Mouse (Mus musculus): Measurements from ENCODE around the gene Zfp978. TPM values are rescaled to one million over a fixed set of nuclear protein-coding genes. Genes with fewer than 3 reads are reported as not detected.
"Not testable (repeated sequence)": the region's sequence is repeated elsewhere in the genome, so short reads cannot be mapped to it uniquely, and the experiment has no call there.

Zfp978 gene
- not detected in 2 replicates for polyA plus RNA-seq (2016; fragmentation: Nextera tagmentation; extraction: Ambion mirVana)

- not testable (repeated sequence) for H3K27me3 ChIP-seq; ATAC-seq (ENCODE audit: low FRiP score); H3K4me3 ChIP-seq (replicated peaks); H3K36me3 ChIP-seq (replicated peaks); H3K4me1 ChIP-seq; H3K9me3 ChIP-seq; H3K4me2 ChIP-seq; H3K27ac ChIP-seq; H3K9ac ChIP-seq
- no CpG with 5 or more reads among the region's 6 CpGs for WGBS
These were observed at the start of gene Zfp978 for GRCm38 (mm10) chr4:147361003-147361402. TSS of gene Zfp978 (plus strand) at chr4:147361303.

- H3K4me3 ChIP-seq (replicated peaks); H3K27ac ChIP-seq; H3K36me3 ChIP-seq (replicated peaks); H3K9ac ChIP-seq; H3K4me2 ChIP-seq; H3K27me3 ChIP-seq; H3K4me1 ChIP-seq: not testable (repeated sequence)
- H3K9me3 ChIP-seq, result peaks cover 53% of the 10 kb centered on the region
- peak; percentile 61 for ATAC-seq (ENCODE audit: low FRiP score)
- 90% methylated on average over 2 of the region's 2 CpGs for WGBS
These were observed 25.9 kb upstream of the Zfp978 start for GRCm38 (mm10) chr4:147335036-147335690.

GRCm38 (mm10) chr4:147335691-147336367, 25.3 kb upstream of the Zfp978 start:
- H3K9me3 ChIP-seq, result peaks cover 57% of the 10 kb centered on the region
- not testable (repeated sequence) for H3K9ac ChIP-seq; H3K27me3 ChIP-seq; H3K4me3 ChIP-seq (replicated peaks); H3K27ac ChIP-seq; H3K4me2 ChIP-seq; H3K4me1 ChIP-seq; H3K36me3 ChIP-seq (replicated peaks)
- 36% methylated on average over 1 of the region's 1 CpGs for WGBS
- ATAC-seq (ENCODE audit: low FRiP score), result peak; percentile 49

- H3K36me3 ChIP-seq (replicated peaks); H3K4me3 ChIP-seq (replicated peaks); H3K27me3 ChIP-seq; H3K4me2 ChIP-seq; H3K27ac ChIP-seq; H3K9ac ChIP-seq; H3K4me1 ChIP-seq: not testable (repeated sequence)
- peak; percentile 75 for ATAC-seq (ENCODE audit: low FRiP score)
- peaks cover 59% of the 10 kb centered on the region for H3K9me3 ChIP-seq
- WGBS, result 69% methylated on average over 6 of the region's 6 CpGs
These were observed 24.5 kb upstream of the Zfp978 start for GRCm38 (mm10) chr4:147336368-147337195.

- peaks cover 59% of the 10 kb centered on the region for H3K9me3 ChIP-seq
- not testable (repeated sequence) for ATAC-seq (ENCODE audit: low FRiP score); H3K27ac ChIP-seq; H3K9ac ChIP-seq; H3K36me3 ChIP-seq (replicated peaks); H3K27me3 ChIP-seq; H3K4me2 ChIP-seq; H3K4me1 ChIP-seq; H3K4me3 ChIP-seq (replicated peaks)
- WGBS, result 91% methylated on average over 2 of the region's 2 CpGs
These were observed 23.6 kb upstream of the Zfp978 start for GRCm38 (mm10) chr4:147337520-147337919.

GRCm38 (mm10) chr4:147338032-147338610, 23.0 kb upstream of the Zfp978 start:
- H3K4me3 ChIP-seq (replicated peaks), result no peak overlapping the region
- H3K4me1 ChIP-seq, result no peaks in the 10 kb centered on the region
- H3K27me3 ChIP-seq, result no peaks in the 10 kb centered on the region
- H3K9ac ChIP-seq, result no peak overlapping the region
- ATAC-seq (ENCODE audit: low FRiP score), result no peak
- no peak overlapping the region for H3K27ac ChIP-seq
- WGBS, result 71% methylated on average over 5 of the region's 5 CpGs
- no peak overlapping the region for H3K4me2 ChIP-seq
- peaks cover 64% of the 10 kb centered on the region for H3K9me3 ChIP-seq
- H3K36me3 ChIP-seq (replicated peaks), result no peaks in the 10 kb centered on the region

GRCm38 (mm10) chr4:147338706-147339105, 22.4 kb upstream of the Zfp978 start:
- peaks cover 70% of the 10 kb centered on the region for H3K9me3 ChIP-seq
- not testable (repeated sequence) for ATAC-seq (ENCODE audit: low FRiP score); H3K27ac ChIP-seq; H3K27me3 ChIP-seq; H3K9ac ChIP-seq; H3K4me2 ChIP-seq; H3K36me3 ChIP-seq (replicated peaks); H3K4me3 ChIP-seq (replicated peaks); H3K4me1 ChIP-seq
- 75% methylated on average over 3 of the region's 3 CpGs for WGBS

- H3K9me3 ChIP-seq, result peaks cover 70% of the 10 kb centered on the region
- not testable (repeated sequence) for H3K4me3 ChIP-seq (replicated peaks); H3K4me2 ChIP-seq; H3K27ac ChIP-seq; H3K27me3 ChIP-seq; H3K4me1 ChIP-seq; ATAC-seq (ENCODE audit: low FRiP score); H3K9ac ChIP-seq; H3K36me3 ChIP-seq (replicated peaks)
- 71% methylated on average over 7 of the region's 7 CpGs for WGBS
These were observed 21.4 kb upstream of the Zfp978 start for GRCm38 (mm10) chr4:147339601-147340219.

- not testable (repeated sequence) for H3K9ac ChIP-seq; H3K27ac ChIP-seq; H3K4me1 ChIP-seq; H3K36me3 ChIP-seq (replicated peaks); ATAC-seq (ENCODE audit: low FRiP score); H3K4me3 ChIP-seq (replicated peaks); H3K4me2 ChIP-seq; H3K27me3 ChIP-seq
- 67% methylated on average over 3 of the region's 3 CpGs for WGBS
- H3K9me3 ChIP-seq, result peaks cover 70% of the 10 kb centered on the region
These were observed 20.9 kb upstream of the Zfp978 start for GRCm38 (mm10) chr4:147340236-147340635.

GRCm38 (mm10) chr4:147340876-147341275, 20.2 kb upstream of the Zfp978 start:
- peaks cover 64% of the 10 kb centered on the region for H3K9me3 ChIP-seq
- ATAC-seq (ENCODE audit: low FRiP score); H3K9ac ChIP-seq; H3K4me2 ChIP-seq; H3K4me3 ChIP-seq (replicated peaks); H3K27me3 ChIP-seq; H3K36me3 ChIP-seq (replicated peaks); H3K27ac ChIP-seq; H3K4me1 ChIP-seq: not testable (repeated sequence)
- WGBS, result 88% methylated on average over 3 of the region's 3 CpGs

GRCm38 (mm10) chr4:147343042-147343908, 17.8 kb upstream of the Zfp978 start:
- H3K9me3 ChIP-seq, result peaks cover 60% of the 10 kb centered on the region
- H3K36me3 ChIP-seq (replicated peaks); H3K27me3 ChIP-seq; H3K9ac ChIP-seq; H3K4me1 ChIP-seq; H3K4me3 ChIP-seq (replicated peaks); H3K27ac ChIP-seq; H3K4me2 ChIP-seq: not testable (repeated sequence)
- ATAC-seq (ENCODE audit: low FRiP score), result peak; percentile 84
- 74% methylated on average over 6 of the region's 6 CpGs for WGBS

All from forebrain, embryonic 12.5 days (tissue).